Mouse (Mus musculus) heart, postnatal 0 days (tissue): Measurements from ENCODE around the gene Ppargc1a.

Experiments
- CTCF ChIP-seq: IDR thresholded peaks from 2 replicates; pipeline ENCODE4 v1.5.1; 2016; ENCODE audit warnings: antibody characterized with exemption, control low read depth, low read depth
- EP300 ChIP-seq: IDR thresholded peaks from 2 replicates; pipeline ENCODE4 v1.6.1; 2016; ENCODE audit warnings: antibody characterized with exemption, low read depth

DNA sequence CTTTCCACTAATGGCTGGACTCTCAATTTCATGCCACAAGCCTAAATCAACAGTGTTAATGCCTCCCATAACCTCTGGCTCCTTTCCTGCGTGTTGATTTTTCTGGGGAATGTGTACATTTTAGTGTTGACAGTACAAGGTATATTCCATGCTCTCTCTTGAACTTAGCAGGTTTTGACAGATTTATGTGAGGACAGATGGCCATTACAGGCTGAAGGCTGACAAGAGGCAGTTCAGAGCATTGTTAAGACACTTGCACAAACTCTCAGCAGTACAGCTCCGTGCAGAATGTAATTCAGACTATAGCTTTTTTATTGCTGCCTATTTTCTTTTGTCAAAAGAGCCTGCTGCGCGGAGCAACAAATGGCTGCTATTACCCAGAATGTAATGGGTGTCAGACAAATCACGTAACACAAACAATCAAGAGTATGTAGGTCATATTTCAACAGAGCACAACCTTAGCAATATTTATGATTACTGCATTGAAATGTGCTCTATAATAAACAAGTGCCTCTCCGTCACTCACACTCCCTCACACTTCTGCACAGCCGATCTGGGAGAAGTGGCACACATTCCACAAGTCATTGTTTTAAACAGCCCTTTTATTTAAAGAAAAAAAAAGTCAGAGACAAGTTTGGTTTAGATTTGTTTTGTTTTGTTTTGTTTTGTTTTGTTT is 89.1 kb downstream of the Ppargc1a start:
- TF ChIP-seq EP300 = no peak
- no peak for TF ChIP-seq CTCF
